Mouse (Mus musculus) embryonic facial prominence, embryonic 11.5 days (tissue): Measurements from ENCODE around the gene Dennd6b. TPM values are rescaled to one million over a fixed set of nuclear protein-coding genes. Genes with fewer than 3 reads are reported as not detected.
A peak's percentile ranks its signal among the peaks of the same experiment; 100 is the strongest.

ENCODE experiments used
- ATAC-seq: fragments of 200-750 bp; cut with Nextera tagmentation; replicated peaks from 2 replicates; pipeline ENCODE4 v1.8.0; 2017; ENCODE audit warnings: low read depth; ENCODE audit not compliant: insufficient number of reproducible peaks, low FRiP score, low TSS enrichment
- DNase-seq: peaks from one replicate; pipeline ENCODE4 v3.0.0-alpha.2; 2015; ENCODE audit warnings: low spot score
- H3K27ac ChIP-seq: fragments of 300-500 bp; sonication (generic); replicated peaks from 2 replicates; pipeline ENCODE4 v1.5.1; 2014; ENCODE audit warnings: mild to moderate bottlenecking, low read depth, low read length, control low read depth
- H3K27me3 ChIP-seq: fragments of 300-500 bp; sonication (generic); 2 replicates; pipeline ENCODE4 v1.6.1; 2014; ENCODE audit warnings: mild to moderate bottlenecking, low read length, moderate library complexity, mixed read lengths; ENCODE audit not compliant: control insufficient read depth, insufficient read depth
- H3K36me3 ChIP-seq: fragments of 300-500 bp; sonication (generic); replicated peaks from 2 replicates; pipeline ENCODE4 v1.6.1; 2014; ENCODE audit warnings: low read depth, mild to moderate bottlenecking, low read length, moderate library complexity, mixed read lengths; ENCODE audit not compliant: control insufficient read depth, insufficient read depth
- H3K4me1 ChIP-seq: fragments of 300-500 bp; sonication (generic); 2 replicates; pipeline ENCODE4 v1.6.1; 2014; ENCODE audit warnings: low read length, mixed read lengths; ENCODE audit not compliant: control insufficient read depth, insufficient read depth
- H3K4me2 ChIP-seq: fragments of 300-500 bp; sonication (generic); 2 replicates; pipeline ENCODE4 v1.6.1; 2014; ENCODE audit warnings: low read depth, mild to moderate bottlenecking, control low read depth, low read length, moderate library complexity
- H3K4me3 ChIP-seq: fragments of 300-500 bp; sonication (generic); 2 replicates; pipeline ENCODE4 v1.5.1; 2014; ENCODE audit warnings: low read depth, low read length, control low read depth
- H3K9ac ChIP-seq: fragments of 300-500 bp; sonication (generic); replicated peaks from 2 replicates; pipeline ENCODE4 v1.6.1; 2014; ENCODE audit warnings: mild to moderate bottlenecking, control low read depth, low read length
- H3K9me3 ChIP-seq: fragments of 300-500 bp; sonication (generic); replicated peaks from 2 replicates; pipeline ENCODE4 v1.6.1; 2016; ENCODE audit warnings: mild to moderate bottlenecking, low read length, inconsistent platforms, mixed read lengths; ENCODE audit not compliant: control insufficient read depth
- WGBS: fragments of 180-500 bp; shearing (Covaris S2); extraction: QIAGEN DNeasy Blood & Tissue Kit; methylation state at CpG from one replicate; pipeline ENCODE4 v1.1.7; 2014; 5-methylcytosine and 5-hydroxymethylcytosine counted together
- polyA plus RNA-seq: library from polyadenylated mRNA; unstranded; fragments of >200 nt; fragmentation: Nextera tagmentation; extraction: Ambion mirVana; gene quantifications from 2 replicates; pipeline ENCODE4 v1.2.1, GENCODE M21; 2014

Gene Dennd6b
- polyA plus RNA-seq, 1 experiment from 2014 or later = 14.9 TPM

DNA sequence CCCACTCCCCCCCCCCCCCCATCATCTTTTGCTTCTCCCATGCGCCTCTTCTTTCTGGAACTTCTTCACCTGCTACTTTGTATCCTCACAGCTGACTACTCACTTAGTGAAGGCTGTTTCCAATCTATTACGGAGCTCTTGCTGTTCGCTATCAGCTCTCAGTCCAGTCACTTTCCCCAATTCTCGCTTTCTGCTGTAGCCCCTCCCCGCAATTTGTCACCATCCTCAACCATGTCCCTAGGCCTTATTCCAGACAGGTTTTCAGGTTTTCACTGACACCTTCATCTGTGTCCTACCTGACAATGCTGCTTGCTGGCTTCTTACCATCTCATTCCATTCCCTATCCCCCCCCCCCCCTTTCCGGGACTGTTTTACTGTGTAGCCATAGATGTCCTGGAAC, 16.2 kb upstream of the Dennd6b start:
- H3K9me3 ChIP-seq = no peaks in the 10 kb centered on the region
- no peak overlapping the region; the same call in 1 of the 2 replicates for H3K9ac ChIP-seq
- peak overlapping the region; percentile 90 for H3K4me3 ChIP-seq
- no peaks in the 10 kb centered on the region for H3K27me3 ChIP-seq
- no peak for ATAC-seq
- no peaks in the 10 kb centered on the region for H3K36me3 ChIP-seq
- H3K27ac ChIP-seq = no peak overlapping the region
- no peaks in the 10 kb centered on the region for H3K4me1 ChIP-seq
- 62% methylated on average over 6 of the region's 6 CpGs for WGBS
- H3K4me2 ChIP-seq = peak overlapping the region; percentile 79
- no peak for DNase-seq

DNA sequence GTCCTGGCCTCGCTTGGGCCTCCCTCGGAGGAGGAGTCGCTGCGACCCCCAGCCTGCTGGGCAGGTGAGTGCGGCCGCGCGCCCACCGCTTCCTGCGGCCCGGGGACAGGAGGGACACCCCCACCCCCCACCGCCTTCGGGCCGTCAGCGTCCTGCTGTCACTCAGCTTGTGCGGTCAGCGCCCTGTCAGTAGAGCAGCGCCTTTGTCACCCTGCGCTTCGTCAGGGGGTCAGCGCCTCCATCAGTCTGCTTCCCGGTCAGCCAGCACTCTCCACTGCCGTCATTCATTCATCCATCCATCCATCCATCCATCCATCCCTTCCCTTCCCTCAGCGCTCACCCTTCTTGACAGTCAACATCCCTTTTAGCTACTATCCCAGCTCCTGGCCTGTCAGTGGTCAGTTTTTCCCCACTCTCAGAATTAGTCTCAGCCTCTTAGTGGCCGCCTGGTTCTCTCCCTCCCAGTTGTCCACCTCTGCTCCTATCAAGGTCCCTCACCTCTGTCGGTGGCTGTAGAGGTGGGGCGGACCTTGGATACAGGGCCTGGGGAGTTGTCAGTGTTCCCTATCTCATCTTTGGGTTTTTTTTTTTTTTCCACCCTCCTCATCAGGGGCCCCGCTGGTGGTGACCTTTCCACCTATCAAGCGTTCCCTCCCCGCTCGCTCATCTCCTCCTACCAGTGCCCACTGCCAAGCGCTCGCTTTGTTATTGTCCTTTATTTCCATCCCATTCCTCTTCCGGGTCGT, 15.6 kb upstream of the Dennd6b start:
- DNase-seq (peak; percentile 30), ATAC-seq (peak; percentile 66)
- H3K36me3 ChIP-seq = no peaks in the 10 kb centered on the region
- H3K27me3 ChIP-seq = no peaks in the 10 kb centered on the region
- H3K9ac ChIP-seq = peak overlapping the region; percentile 94
- no peaks in the 10 kb centered on the region for H3K9me3 ChIP-seq
- no peaks in the 10 kb centered on the region for H3K4me1 ChIP-seq
- H3K4me2 ChIP-seq = peak overlapping the region; percentile 79
- 1% methylated on average over 33 of the region's 35 CpGs for WGBS
- peak overlapping the region; percentile 90 for H3K4me3 ChIP-seq
- H3K27ac ChIP-seq = peak overlapping the region; percentile 75

DNA sequence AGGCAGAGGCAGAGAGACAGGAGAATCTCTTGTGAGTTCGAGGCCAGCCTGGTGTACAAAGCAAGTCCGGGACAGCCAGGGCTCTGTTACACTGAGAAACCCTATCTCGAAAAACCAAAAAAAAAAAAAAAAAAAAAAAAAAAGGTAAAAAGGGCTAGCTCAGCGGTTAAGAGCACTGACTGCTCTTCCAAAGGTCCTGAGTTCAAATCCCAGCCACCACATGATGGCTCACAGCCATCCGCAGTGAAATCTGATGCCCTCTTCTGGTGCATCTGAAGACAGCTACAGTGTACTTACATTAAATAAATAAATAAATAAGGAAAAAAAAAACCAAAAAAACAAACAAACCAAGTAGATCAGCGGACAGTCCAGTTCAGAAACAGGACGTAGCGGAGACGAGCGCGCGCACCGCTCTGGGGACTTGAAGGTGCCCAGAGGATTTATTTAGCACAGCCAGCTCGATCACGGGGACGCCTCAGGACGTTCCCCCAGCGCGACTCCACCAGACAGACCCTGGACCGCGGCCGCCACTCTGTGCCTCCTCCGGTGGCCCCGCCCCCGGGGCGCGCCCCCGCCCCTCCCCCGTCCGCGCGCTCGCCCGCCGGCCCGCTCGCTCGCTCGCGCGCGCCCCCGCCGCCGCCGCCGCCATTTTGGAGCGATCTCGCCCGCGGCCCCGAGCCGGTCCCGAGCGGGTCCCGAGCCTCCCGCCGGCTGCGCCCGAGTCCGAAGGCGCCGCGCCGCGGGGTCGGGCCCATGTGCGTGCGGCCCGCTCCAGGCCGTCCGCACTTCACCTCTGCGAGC, 14.8 kb upstream of the Dennd6b start, which contains the start of gene Ppp6r2:
Ppp6r2 (plus strand) TSS at position 639 of the 801 bp plus-strand sequence.
- H3K4me3 ChIP-seq = peak within 1 kb of the TSS; percentile 90
- no peaks in the 10 kb centered on the region for H3K36me3 ChIP-seq
- H3K9me3 ChIP-seq = no peaks in the 10 kb centered on the region
- H3K9ac ChIP-seq = peak within 1 kb of the TSS; percentile 94
- 2% methylated on average over 67 of the region's 73 CpGs for WGBS
- peak within 1 kb of the TSS; percentile 75 for H3K27ac ChIP-seq
- peak within 1 kb of the TSS; percentile 79 for H3K4me2 ChIP-seq
- H3K27me3 ChIP-seq = no peaks in the 10 kb centered on the region
- ATAC-seq (peak; percentile 84), DNase-seq (peak; percentile 83)
- H3K4me1 ChIP-seq = no peaks in the 10 kb centered on the region

DNA sequence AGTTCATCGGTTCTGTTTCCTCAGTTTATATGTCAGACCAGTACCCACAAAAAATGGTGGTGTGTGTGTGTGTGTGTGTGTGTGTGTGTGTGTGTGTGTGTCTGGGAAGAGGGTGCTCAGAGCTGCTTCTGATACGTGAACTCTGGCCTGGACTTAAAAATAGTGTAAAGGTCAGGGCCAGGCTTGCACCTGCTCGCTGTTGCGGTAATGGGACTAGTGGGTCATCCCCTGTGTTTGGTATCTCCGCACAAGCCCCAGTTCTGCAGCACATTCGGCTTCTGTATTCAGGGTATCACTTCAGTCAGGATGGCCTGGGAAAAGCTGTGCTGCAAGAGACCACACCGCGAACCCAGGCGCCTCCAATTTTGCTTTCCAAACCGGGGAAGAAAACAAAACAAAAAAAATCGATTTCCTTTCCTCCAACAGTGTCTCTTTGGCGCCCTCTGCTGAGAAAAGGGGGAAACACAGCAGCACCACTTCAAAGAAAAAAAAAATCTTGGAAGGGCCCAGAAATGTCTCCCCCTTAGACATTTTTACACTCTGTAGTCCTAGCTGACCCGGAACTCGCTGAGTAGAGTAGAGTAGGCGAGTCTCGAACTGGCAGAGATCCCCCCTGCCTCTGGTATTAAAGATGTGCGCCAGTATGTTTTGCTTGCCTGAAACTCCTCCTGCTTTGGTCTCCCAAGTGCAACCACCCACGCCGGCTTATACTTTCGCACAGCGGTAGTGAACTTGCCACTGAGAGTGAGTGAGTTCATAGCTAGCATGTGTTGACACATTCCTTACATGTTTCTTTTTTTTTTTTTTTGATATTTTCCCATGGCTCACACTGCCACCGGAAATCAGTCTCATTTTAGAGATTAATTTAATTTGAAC, 13.8 kb upstream of the Dennd6b start:
- H3K4me1 ChIP-seq = no peaks in the 10 kb centered on the region
- H3K27me3 ChIP-seq = no peaks in the 10 kb centered on the region
- H3K27ac ChIP-seq = no peak overlapping the region
- DNase-seq = peak; percentile 92
- WGBS = 21% methylated on average over 22 of the region's 22 CpGs
- peak overlapping the region; percentile 27 for H3K4me3 ChIP-seq
- H3K36me3 ChIP-seq = no peaks in the 10 kb centered on the region
- 0 out of 2 replicates have a peak, but pooled peaks have one; percentile 53 for ATAC-seq
- H3K4me2 ChIP-seq = peak overlapping the region; percentile 19; the same call in 1 of the 2 replicates
- no peaks in the 10 kb centered on the region for H3K9me3 ChIP-seq
- peak overlapping the region; percentile 47; the same call in 1 of the 2 replicates for H3K9ac ChIP-seq

DNA sequence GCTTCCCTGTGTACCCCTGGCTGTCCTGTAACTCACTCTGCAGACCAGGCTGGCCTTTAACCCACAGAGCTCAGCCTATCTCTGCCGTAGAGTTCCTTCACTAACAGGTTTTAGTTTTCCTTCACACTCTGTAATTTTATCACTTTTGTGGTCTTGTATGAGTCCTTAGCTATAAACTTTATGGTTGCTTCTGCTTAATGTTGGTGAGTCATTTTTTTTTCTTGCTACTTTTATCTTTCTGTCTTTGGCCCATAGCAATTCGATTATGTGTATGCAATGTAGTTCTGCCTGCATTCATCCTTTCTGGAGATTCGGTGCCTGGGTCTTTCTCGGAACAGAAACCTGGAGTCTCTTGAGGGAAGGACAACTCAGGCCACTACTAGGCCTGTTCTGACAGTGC, 11.2 kb upstream of the Dennd6b start:
- Histone ChIP-seq H3K27me3 (no peaks in the 10 kb centered on the region), H3K4me3 (no peak overlapping the region), H3K4me1 (no peaks in the 10 kb centered on the region), H3K36me3 (no peaks in the 10 kb centered on the region), H3K4me2 (no peak overlapping the region), H3K9ac (no peak overlapping the region), H3K9me3 (no peaks in the 10 kb centered on the region), H3K27ac (no peak overlapping the region)
- ATAC-seq (no peak), DNase-seq (no peak)
- WGBS = 82% methylated on average over 4 of the region's 4 CpGs

DNA sequence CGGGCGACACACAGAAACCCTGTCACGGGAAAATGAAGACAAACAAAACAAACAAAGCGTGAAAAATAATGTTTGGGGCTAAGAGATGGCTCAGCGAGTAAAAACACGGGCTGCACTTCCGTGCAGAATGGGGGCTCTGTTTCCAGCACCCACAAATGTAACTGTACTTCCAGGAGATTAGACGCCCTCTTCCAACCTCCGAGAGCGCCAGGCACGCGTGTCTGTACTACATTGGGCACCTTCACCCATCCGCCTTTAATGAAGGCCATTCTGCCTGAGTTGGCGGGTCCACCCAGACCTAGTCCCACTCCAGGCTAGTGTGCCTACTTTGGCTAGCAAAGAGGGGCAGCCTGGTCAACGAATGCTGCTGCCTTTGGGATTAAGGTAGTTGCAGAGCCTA, 760 bp upstream of the Dennd6b start:
- Histone ChIP-seq H3K27ac (no peak overlapping the region), H3K36me3 (no peaks in the 10 kb centered on the region), H3K27me3 (no peaks in the 10 kb centered on the region), H3K9ac (peak overlapping the region; percentile 97), H3K4me3 (peak overlapping the region; percentile 76), H3K9me3 (no peaks in the 10 kb centered on the region), H3K4me2 (peak overlapping the region; percentile 70), H3K4me1 (no peaks in the 10 kb centered on the region)
- ATAC-seq (no peak), DNase-seq (no peak)
- WGBS = 76% methylated on average over 15 of the region's 15 CpGs

DNA sequence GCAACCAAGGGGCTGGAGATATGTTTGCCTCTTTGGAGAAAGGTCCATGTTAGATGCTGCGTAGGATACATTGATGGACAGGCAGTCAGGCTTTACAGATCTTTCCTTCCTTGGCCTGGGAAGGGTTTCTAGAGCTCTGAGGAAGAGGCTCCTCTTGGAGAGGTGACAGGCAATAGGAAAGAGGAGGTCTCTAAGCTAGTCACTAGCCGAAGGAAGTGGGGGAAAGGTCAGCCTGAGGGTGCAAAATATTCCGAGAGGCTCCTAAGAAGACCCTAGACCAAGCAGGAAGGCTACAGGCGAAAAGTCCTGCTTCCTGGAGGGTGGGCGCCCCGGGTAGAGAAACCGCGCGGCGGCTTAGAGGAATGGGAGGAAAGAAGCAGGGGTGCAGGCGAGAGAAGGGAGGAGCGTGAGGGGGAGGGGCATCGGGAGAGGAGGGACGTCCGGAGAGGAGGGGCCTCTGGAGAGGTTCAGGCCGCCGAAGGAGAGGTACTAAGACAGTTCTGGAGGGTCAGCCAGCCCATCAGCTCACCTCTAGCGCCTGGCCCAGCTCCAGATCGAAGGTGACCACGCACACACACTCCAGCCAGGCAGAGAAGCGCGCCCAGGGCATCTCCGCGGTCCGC, 495 bp downstream of the Dennd6b start:
- Histone ChIP-seq H3K36me3 (no peaks in the 10 kb centered on the region), H3K4me2 (peak overlapping the region; percentile 70), H3K4me1 (no peaks in the 10 kb centered on the region), H3K27me3 (no peaks in the 10 kb centered on the region), H3K9ac (peak overlapping the region; percentile 97), H3K4me3 (peak overlapping the region; percentile 76), H3K27ac (peak overlapping the region; percentile 97), H3K9me3 (no peaks in the 10 kb centered on the region)
- ATAC-seq (peak; percentile 88), DNase-seq (peak; percentile 92)
- WGBS = under 1% methylated on average over 25 of the region's 25 CpGs
